Mouse (Mus musculus) intestine, postnatal 0 days (tissue): ENCODE data around the gene Mal. TPM values are rescaled to one million over a fixed set of nuclear protein-coding genes. Genes with fewer than 3 reads are reported as not detected.

Source experiments
- ATAC-seq: fragments of 200-750 bp; cut with Nextera tagmentation; 2 replicates; pipeline ENCODE4 v1.8.0; 2017; ENCODE audit warnings: mild to moderate bottlenecking, moderate TSS enrichment, moderate library complexity
- H3K27ac ChIP-seq: fragments of 300-500 bp; sonication (generic); 2 replicates; pipeline ENCODE4 v1.5.1; 2014; ENCODE audit warnings: mild to moderate bottlenecking, low read depth, low read length, moderate library complexity
- H3K27me3 ChIP-seq: fragments of 300-500 bp; sonication (generic); replicated peaks from 2 replicates; pipeline ENCODE4 v1.6.1; 2014; ENCODE audit warnings: low read length, mixed read lengths; ENCODE audit not compliant: control insufficient read depth, insufficient read depth
- H3K36me3 ChIP-seq: fragments of 300-500 bp; sonication (generic); 2 replicates; pipeline ENCODE4 v1.6.1; 2014; ENCODE audit warnings: mild to moderate bottlenecking, moderate library complexity; ENCODE audit not compliant: control insufficient read depth, insufficient read depth
- H3K4me1 ChIP-seq: fragments of 300-500 bp; sonication (generic); replicated peaks from 2 replicates; pipeline ENCODE4 v1.6.1; 2014; ENCODE audit warnings: antibody characterized with exemption, low read length, mixed read lengths; ENCODE audit not compliant: control insufficient read depth, insufficient read depth
- H3K4me2 ChIP-seq: fragments of 300-500 bp; sonication (generic); replicated peaks from 2 replicates; pipeline ENCODE4 v1.6.1; 2014; ENCODE audit warnings: low read depth, mild to moderate bottlenecking, moderate library complexity
- H3K4me3 ChIP-seq: fragments of 300-500 bp; sonication (generic); 2 replicates; pipeline ENCODE4 v1.5.1; 2014; ENCODE audit warnings: low read depth, low read length
- H3K9ac ChIP-seq: fragments of 300-500 bp; sonication (generic); 2 replicates; pipeline ENCODE4 v1.6.1; 2014; ENCODE audit warnings: mild to moderate bottlenecking, low read depth, low read length
- H3K9me3 ChIP-seq: fragments of 300-500 bp; sonication (generic); 2 replicates; pipeline ENCODE4 v1.6.1; 2016; ENCODE audit warnings: mixed run types; ENCODE audit not compliant: control insufficient read depth
- CTCF ChIP-seq: sonication (generic); IDR thresholded peaks from 2 replicates; pipeline ENCODE4 v1.5.1; 2016; ENCODE audit warnings: low read depth, mild to moderate bottlenecking, control low read depth, antibody characterized with exemption, moderate library complexity
- WGBS: fragments of 180-500 bp; shearing (Covaris S2); extraction: QIAGEN DNeasy Blood & Tissue Kit; methylation state at CpG from one replicate; pipeline ENCODE4 v1.1.7; 2014; 5-methylcytosine and 5-hydroxymethylcytosine counted together
- polyA plus RNA-seq: library from polyadenylated mRNA; unstranded; fragments of >200 nt; fragmentation: Nextera tagmentation; extraction: Ambion mirVana; gene quantifications from 2 replicates; pipeline ENCODE4 v1.2.1, GENCODE M21; 2015

Mal gene
- polyA plus RNA-seq: 1.9 and 3.8 TPM in 2 replicates

- WGBS: under 1% methylated on average over 43 of the region's 43 CpGs
- Histone ChIP-seq H3K36me3 (no peaks in the 10 kb centered on the region), H3K27me3 (peaks cover 46% of the 10 kb centered on the region), H3K4me1 (no peaks in the 10 kb centered on the region), H3K4me2 (peak within 1 kb of the TSS; percentile 66), H3K4me3 (peak within 1 kb of the TSS; percentile 31), H3K27ac (no peak within 1 kb of the TSS), H3K9me3 (no peaks in the 10 kb centered on the region), H3K9ac (no peak within 1 kb of the TSS)
- TF ChIP-seq CTCF: no peak
- ATAC-seq: no peak
Measured at GRCm38 (mm10) chr2:127656086-127656720, at the start of gene Mal. TSS of gene Mal (minus strand) at chr2:127656695.

- Histone ChIP-seq H3K9me3 (no peaks in the 10 kb centered on the region), H3K36me3 (peaks cover 30% of the 10 kb centered on the region), H3K27ac (no peak overlapping the region), H3K4me3 (no peak overlapping the region), H3K4me2 (no peak overlapping the region), H3K9ac (no peak overlapping the region), H3K27me3 (no peaks in the 10 kb centered on the region), H3K4me1 (no peaks in the 10 kb centered on the region)
- 87% methylated on average over 6 of the region's 6 CpGs for WGBS
- TF ChIP-seq CTCF: no peak
- no peak for ATAC-seq
Measured at GRCm38 (mm10) chr2:127705267-127705666, 48.8 kb upstream of the Mal start.

GRCm38 (mm10) chr2:127689239-127689638, 32.7 kb upstream of the Mal start:
- no peaks in the 10 kb centered on the region; the same call in 1 of the 2 replicates for H3K27me3 ChIP-seq
- ATAC-seq: no peak
- H3K9me3 ChIP-seq: no peaks in the 10 kb centered on the region
- H3K4me1 ChIP-seq: no peaks in the 10 kb centered on the region
- no peak overlapping the region for H3K4me3 ChIP-seq
- 79% methylated on average over 4 of the region's 4 CpGs for WGBS
- H3K4me2 ChIP-seq: no peak overlapping the region
- no peaks in the 10 kb centered on the region for H3K36me3 ChIP-seq
- no peak overlapping the region for H3K9ac ChIP-seq
- no peak overlapping the region for H3K27ac ChIP-seq
- no peak for TF ChIP-seq CTCF

GRCm38 (mm10) chr2:127683687-127684331, 27.3 kb upstream of the Mal start:
- no peak overlapping the region for H3K9ac ChIP-seq

GRCm38 (mm10) chr2:127667843-127668506, 11.5 kb upstream of the Mal start:
- TF ChIP-seq CTCF: peak; percentile 81
- ATAC-seq: peak; percentile 53; the same call in 1 of the 2 replicates
- no peak overlapping the region for H3K4me3 ChIP-seq

More at GRCm38 (mm10) chr2:127683687-127684331, 27.3 kb upstream of the Mal start:
- peak; percentile 68; the same call in 1 of the 2 replicates for ATAC-seq
- Histone ChIP-seq H3K4me3 (no peak overlapping the region), H3K9me3 (no peaks in the 10 kb centered on the region), H3K36me3 (no peaks in the 10 kb centered on the region), H3K27ac (no peak overlapping the region), H3K4me2 (no peak overlapping the region), H3K4me1 (no peaks in the 10 kb centered on the region), H3K27me3 (no peaks in the 10 kb centered on the region; the same call in 1 of the 2 replicates)
- peak; percentile 89 for TF ChIP-seq CTCF
- 42% methylated on average over 12 of the region's 12 CpGs for WGBS

GRCm38 (mm10) chr2:127667015-127667414, 10.5 kb upstream of the Mal start:
- no peak overlapping the region for H3K27ac ChIP-seq
- peak; percentile 92 for ATAC-seq
- TF ChIP-seq CTCF: no peak

More at GRCm38 (mm10) chr2:127667843-127668506, 11.5 kb upstream of the Mal start:
- no peaks in the 10 kb centered on the region; the same call in 1 of the 2 replicates for H3K4me1 ChIP-seq
- no peak overlapping the region for H3K27ac ChIP-seq
- no peaks in the 10 kb centered on the region for H3K27me3 ChIP-seq
- no peaks in the 10 kb centered on the region for H3K36me3 ChIP-seq
- 9% methylated on average over 2 of the region's 2 CpGs for WGBS
- no peak overlapping the region for H3K9ac ChIP-seq
- H3K9me3 ChIP-seq: no peaks in the 10 kb centered on the region
- no peak overlapping the region for H3K4me2 ChIP-seq

More at GRCm38 (mm10) chr2:127667015-127667414, 10.5 kb upstream of the Mal start:
- Histone ChIP-seq H3K4me1 (no peaks in the 10 kb centered on the region; the same call in 1 of the 2 replicates), H3K9ac (no peak overlapping the region), H3K9me3 (no peaks in the 10 kb centered on the region), H3K27me3 (no peaks in the 10 kb centered on the region), H3K4me2 (no peak overlapping the region), H3K36me3 (no peaks in the 10 kb centered on the region), H3K4me3 (no peak overlapping the region)
